In the genomic region with DNA sequence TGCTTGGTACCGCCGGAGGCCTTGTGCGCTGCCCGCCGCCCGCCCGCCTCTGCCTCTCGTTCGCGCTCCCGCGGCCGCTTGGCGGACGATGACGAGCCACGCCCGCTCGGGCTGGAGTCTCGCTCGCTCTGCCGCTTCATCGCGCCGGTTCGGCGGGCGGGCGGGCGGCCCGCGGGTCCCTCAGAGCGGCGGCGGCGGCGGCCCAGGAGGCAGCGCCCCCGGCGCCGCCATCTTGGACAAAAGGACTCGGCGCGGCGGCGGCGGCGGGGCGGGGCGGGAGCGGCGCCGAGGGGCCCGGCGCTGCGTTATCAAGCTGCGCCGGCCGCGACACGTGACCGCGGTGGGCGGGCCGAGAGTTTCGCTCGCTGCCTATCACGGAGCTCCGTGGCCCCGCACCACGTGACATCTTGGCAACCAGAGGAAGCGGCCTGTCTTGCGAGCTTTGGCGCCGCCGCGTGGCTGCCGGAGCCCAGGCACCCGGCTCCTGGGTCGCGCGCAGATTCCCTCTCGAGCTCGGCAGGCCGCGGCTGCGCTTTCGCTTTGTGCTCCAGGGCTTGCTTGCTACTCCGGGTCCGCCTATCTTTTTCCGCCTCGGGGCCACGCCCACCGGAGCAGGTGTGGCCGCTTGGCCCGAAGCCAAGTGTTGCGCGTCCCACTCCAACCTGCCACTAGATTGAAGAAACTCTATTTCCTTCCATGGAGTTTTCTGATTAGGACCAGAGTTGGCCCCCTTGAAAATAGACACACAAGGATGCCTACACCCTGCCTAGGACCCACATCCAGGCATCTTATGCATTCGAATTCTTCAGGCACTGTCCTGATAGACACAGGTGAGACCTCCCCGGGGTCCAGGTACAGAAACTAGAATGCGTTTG, we compare ENCODE assay signal across 8 mouse cellular contexts. TPM values are rescaled to one million over a fixed set of nuclear protein-coding genes. Genes with fewer than 3 reads are reported as not detected.
A peak's percentile ranks its signal among the peaks of the same experiment; 100 is the strongest.
DNase-seq lines count a peak whose midpoint lies in the region; ATAC-seq lines count a peak whose summit lies in the region.

A gene (minus strand): TSS at position 601 of the 875 bp plus-strand sequence.

- peak; percentile 97 for DNase-seq in B cell, adult 2 months
- peak; percentile 100 for DNase-seq in brain, adult 2 months (ENCODE audit: low read depth, low spot score)
- DNase-seq in heart, embryonic 10.5 days (ENCODE audit: low spot score): peak; percentile 99
- DNase-seq in liver: peak; percentile 99
- DNase-seq in spleen, postnatal 4 days (ENCODE audit: low spot score in 2 of 2): peak; percentile 98 to 99

- peak within 1 kb of the TSS; percentile 98 for H3K4me2 ChIP-seq in kidney, embryonic 15.5 days

- ATAC-seq in erythroblast, adult 5-6 weeks (replicated peaks; ENCODE audit: low FRiP score, poor library complexity, severe bottlenecking): peak; percentile 71
- ATAC-seq in kidney, embryonic 15.5 days (replicated peaks; ENCODE audit: low FRiP score): peak; percentile 75
- peak; percentile 52 for ATAC-seq in monocyte, adult 5-6 weeks (replicated peaks; ENCODE audit: insufficient number of reproducible peaks, low FRiP score, low TSS enrichment, poor library complexity, severe bottlenecking)

- peak within 1 kb of the TSS; percentile 92 for H3K4me3 ChIP-seq in heart, embryonic 10.5 days
- H3K4me3 ChIP-seq in kidney, embryonic 15.5 days (replicated peaks): peak within 1 kb of the TSS; percentile 94

- peak within 1 kb of the TSS; percentile 98 for H3K27ac ChIP-seq in heart, embryonic 10.5 days
- H3K27ac ChIP-seq in kidney, embryonic 15.5 days: peak within 1 kb of the TSS; percentile 82

- no peaks in the 10 kb centered on the region for H3K9me3 ChIP-seq in heart, embryonic 10.5 days
- no peaks in the 10 kb centered on the region for H3K9me3 ChIP-seq in kidney, embryonic 15.5 days (replicated peaks)

- H3K36me3 ChIP-seq in heart, embryonic 10.5 days: peaks cover 63% of the 10 kb centered on the region
- H3K36me3 ChIP-seq in kidney, embryonic 15.5 days: peaks cover 60% of the 10 kb centered on the region

- peaks cover 65% of the 10 kb centered on the region for H3K4me1 ChIP-seq in heart, embryonic 10.5 days
- peaks cover 75% of the 10 kb centered on the region for H3K4me1 ChIP-seq in kidney, embryonic 15.5 days

- no peaks in the 10 kb centered on the region for H3K27me3 ChIP-seq in heart, embryonic 10.5 days (ENCODE audit: insufficient read depth, poor library complexity, severe bottlenecking)
- H3K27me3 ChIP-seq in kidney, embryonic 15.5 days: no peaks in the 10 kb centered on the region

- WGBS in heart, embryonic 10.5 days: 2% methylated on average over 101 of the region's 101 CpGs
- WGBS in kidney, embryonic 15.5 days: 2% methylated on average over 69 of the region's 101 CpGs

- peak within 1 kb of the TSS; percentile 97 for H3K9ac ChIP-seq in kidney, embryonic 15.5 days

RNA-seq across cellular contexts. Expression of the gene that starts here (rescaled TPM):
- 4.2 and 6.9 TPM in 2 replicates for total RNA-seq in erythroblast, adult 5-6 weeks (2015; ENCODE audit: low replicate concordance)
- total RNA-seq in erythroblast, adult 5-6 weeks (2017; ENCODE audit: low replicate concordance): 8.6 and 10.2 TPM in 2 replicates
- polyA plus RNA-seq in heart, embryonic 10.5 days (2016; fragmentation: Nextera tagmentation; extraction: Ambion mirVana): 6.1 and 10.8 TPM in 2 replicates
- 9.6 and 11.8 TPM in 2 replicates for polyA plus RNA-seq in kidney, embryonic 15.5 days (2015; fragmentation: Nextera tagmentation; extraction: Ambion mirVana)
- total RNA-seq in monocyte, adult 5-6 weeks (2017): 20.9 to 43.6 TPM (median 26.8 TPM) in 3 replicates

Comparison
In these comparisons a context has a peak if more than half of its experiments do, and no peak if none do; other contexts are left out.
1. Peak in every context shown above with its lines: DNase-seq, ATAC-seq, H3K4me3 ChIP-seq and H3K27ac ChIP-seq.